Mouse (Mus musculus): ENCODE measurements around the gene Itga3. TPM values are rescaled to one million over a fixed set of nuclear protein-coding genes. Genes with fewer than 3 reads are reported as not detected.
"Not testable (repeated sequence)": the region's sequence is repeated elsewhere in the genome, so short reads cannot be mapped to it uniquely, and the experiment has no call there.

The Itga3 gene
- polyA plus RNA-seq, 1 experiment from 2014 or later: 8.0 TPM

GRCm38 (mm10) chr11:95022237-95022992 is 54.2 kb downstream of the Itga3 start:
- 85% methylated on average over 10 of the region's 10 CpGs for WGBS
- ATAC-seq (ENCODE audit: low FRiP score): no peak
- Histone ChIP-seq H3K27me3 (no peaks in the 10 kb centered on the region), H3K36me3 (peaks cover 83% of the 10 kb centered on the region), H3K4me3 (no peak overlapping the region), H3K4me1 (no peaks in the 10 kb centered on the region; the same call in 1 of the 2 replicates), H3K9me3 (replicated peaks) (no peaks in the 10 kb centered on the region), H3K27ac (no peak overlapping the region), H3K4me2 (replicated peaks) (no peak overlapping the region), H3K9ac (no peak overlapping the region)

- Histone ChIP-seq H3K9ac (peak overlapping the region; percentile 27; the same call in 1 of the 2 replicates), H3K4me1 (peaks cover 50% of the 10 kb centered on the region)
- WGBS: 78% methylated on average over 3 of the region's 3 CpGs
Observed at GRCm38 (mm10) chr11:95015484-95015883, 61.1 kb downstream of the Itga3 start.

GRCm38 (mm10) chr11:95012487-95012886 is 64.1 kb downstream of the Itga3 start:
- H3K4me3 ChIP-seq: peak overlapping the region; percentile 72
- no peaks in the 10 kb centered on the region for H3K9me3 ChIP-seq (replicated peaks)
- peaks cover 33% of the 10 kb centered on the region for H3K36me3 ChIP-seq
- no peak for ATAC-seq (ENCODE audit: low FRiP score)
- H3K4me1 ChIP-seq: peaks cover 64% of the 10 kb centered on the region
- H3K27me3 ChIP-seq: no peaks in the 10 kb centered on the region
- peak overlapping the region; percentile 77 for H3K4me2 ChIP-seq (replicated peaks)
- WGBS: 39% methylated on average over 3 of the region's 3 CpGs
- H3K27ac ChIP-seq: peak overlapping the region; percentile 40; the same call in 1 of the 2 replicates
- peak overlapping the region; percentile 95 for H3K9ac ChIP-seq

More at GRCm38 (mm10) chr11:95015484-95015883, 61.1 kb downstream of the Itga3 start:
- Histone ChIP-seq H3K4me2 (replicated peaks) (no peak overlapping the region), H3K9me3 (replicated peaks) (no peaks in the 10 kb centered on the region), H3K36me3 (peaks cover 59% of the 10 kb centered on the region), H3K4me3 (no peak overlapping the region), H3K27me3 (no peaks in the 10 kb centered on the region), H3K27ac (no peak overlapping the region)
- ATAC-seq (ENCODE audit: low FRiP score): no peak

GRCm38 (mm10) chr11:95012075-95012474 is 64.5 kb downstream of the Itga3 start:
- 55% methylated on average over 3 of the region's 3 CpGs for WGBS
- H3K27ac ChIP-seq: peak overlapping the region; percentile 98

GRCm38 (mm10) chr11:95011416-95011815 is 65.2 kb downstream of the Itga3 start:
- Histone ChIP-seq H3K27ac (peak overlapping the region; percentile 98), H3K9me3 (replicated peaks) (no peaks in the 10 kb centered on the region), H3K27me3 (no peaks in the 10 kb centered on the region), H3K4me2 (replicated peaks) (peak overlapping the region; percentile 77), H3K9ac (peak overlapping the region; percentile 95), H3K36me3 (peaks cover 27% of the 10 kb centered on the region), H3K4me1 (peaks cover 72% of the 10 kb centered on the region), H3K4me3 (peak overlapping the region; percentile 72)
- ATAC-seq (ENCODE audit: low FRiP score): no peak
- WGBS: 41% methylated on average over 1 of the region's 1 CpGs

More at GRCm38 (mm10) chr11:95012075-95012474, 64.5 kb downstream of the Itga3 start:
- Histone ChIP-seq H3K36me3 (peaks cover 30% of the 10 kb centered on the region), H3K27me3 (no peaks in the 10 kb centered on the region), H3K4me2 (replicated peaks) (peak overlapping the region; percentile 77), H3K9ac (peak overlapping the region; percentile 95), H3K4me3 (peak overlapping the region; percentile 72), H3K9me3 (replicated peaks) (no peaks in the 10 kb centered on the region), H3K4me1 (peaks cover 69% of the 10 kb centered on the region)
- ATAC-seq (ENCODE audit: low FRiP score): no peak

- H3K27me3 ChIP-seq; ATAC-seq (ENCODE audit: low FRiP score); H3K9me3 ChIP-seq (replicated peaks): not testable (repeated sequence)
- Histone ChIP-seq H3K27ac (peak overlapping the region; percentile 98), H3K4me3 (peak overlapping the region; percentile 72), H3K4me2 (replicated peaks) (peak overlapping the region; percentile 77), H3K36me3 (peaks cover 22% of the 10 kb centered on the region), H3K9ac (peak overlapping the region; percentile 95), H3K4me1 (peaks cover 72% of the 10 kb centered on the region)
- WGBS: 8% methylated on average over 3 of the region's 4 CpGs
Observed at GRCm38 (mm10) chr11:95010841-95011403, 65.7 kb downstream of the Itga3 start.

GRCm38 (mm10) chr11:95010141-95010739 is 66.4 kb downstream of the Itga3 start:
- Histone ChIP-seq H3K4me3 (peak overlapping the region; percentile 72), H3K9ac (peak overlapping the region; percentile 95), H3K36me3 (peaks cover 22% of the 10 kb centered on the region), H3K27ac (peak overlapping the region; percentile 98), H3K4me2 (replicated peaks) (peak overlapping the region; percentile 77), H3K4me1 (peaks cover 71% of the 10 kb centered on the region), H3K27me3 (no peaks in the 10 kb centered on the region), H3K9me3 (replicated peaks) (no peaks in the 10 kb centered on the region)
- ATAC-seq (ENCODE audit: low FRiP score): peak; percentile 49
- 0% methylated on average over 24 of the region's 40 CpGs for WGBS

- Histone ChIP-seq H3K27ac (peak within 1 kb of the TSS; percentile 98), H3K4me3 (peak within 1 kb of the TSS; percentile 72), H3K4me1 (peaks cover 72% of the 10 kb centered on the region), H3K9ac (peak within 1 kb of the TSS; percentile 95), H3K9me3 (replicated peaks) (no peaks in the 10 kb centered on the region), H3K36me3 (peaks cover 22% of the 10 kb centered on the region), H3K27me3 (no peaks in the 10 kb centered on the region), H3K4me2 (replicated peaks) (peak within 1 kb of the TSS; percentile 77)
- 0% methylated on average over 30 of the region's 32 CpGs for WGBS
- peak; percentile 76 for ATAC-seq (ENCODE audit: low FRiP score)
Observed at GRCm38 (mm10) chr11:95009629-95010014, 67.0 kb downstream of the Itga3 start, which contains the start of gene Samd14. Gene Samd14 (plus strand): TSS chr11:95009879.

- peaks cover 19% of the 10 kb centered on the region for H3K36me3 ChIP-seq
- peak overlapping the region; percentile 77 for H3K4me2 ChIP-seq (replicated peaks)
- peaks cover 67% of the 10 kb centered on the region for H3K4me1 ChIP-seq
- peak overlapping the region; percentile 98 for H3K27ac ChIP-seq
- ATAC-seq (ENCODE audit: low FRiP score): peak; percentile 22; the same call in 1 of the 2 replicates
- no peaks in the 10 kb centered on the region for H3K9me3 ChIP-seq (replicated peaks)
- peak overlapping the region; percentile 72 for H3K4me3 ChIP-seq
- peak overlapping the region; percentile 95 for H3K9ac ChIP-seq
- WGBS: 39% methylated on average over 15 of the region's 15 CpGs
- H3K27me3 ChIP-seq: no peaks in the 10 kb centered on the region
Observed at GRCm38 (mm10) chr11:95008661-95009628, 67.7 kb downstream of the Itga3 start.

GRCm38 (mm10) chr11:95007418-95007817 is 69.2 kb downstream of the Itga3 start:
- ATAC-seq (ENCODE audit: low FRiP score): no peak
- Histone ChIP-seq H3K4me1 (peaks cover 54% of the 10 kb centered on the region), H3K9ac (no peak overlapping the region; the same call in 1 of the 2 replicates), H3K4me2 (replicated peaks) (peak overlapping the region; percentile 66; the same call in 1 of the 2 replicates), H3K36me3 (peaks cover 32% of the 10 kb centered on the region), H3K27ac (peak overlapping the region; percentile 75; the same call in 1 of the 2 replicates), H3K27me3 (no peaks in the 10 kb centered on the region), H3K9me3 (replicated peaks) (no peaks in the 10 kb centered on the region), H3K4me3 (no peak overlapping the region)
- 82% methylated on average over 3 of the region's 3 CpGs for WGBS

GRCm38 (mm10) chr11:95006525-95007219 is 69.9 kb downstream of the Itga3 start:
- Histone ChIP-seq H3K27me3 (no peaks in the 10 kb centered on the region), H3K36me3 (peaks cover 39% of the 10 kb centered on the region), H3K4me3 (peak overlapping the region; percentile 35), H3K9ac (peak overlapping the region; percentile 61), H3K4me2 (replicated peaks) (peak overlapping the region; percentile 66), H3K4me1 (peaks cover 47% of the 10 kb centered on the region), H3K27ac (peak overlapping the region; percentile 75), H3K9me3 (replicated peaks) (no peaks in the 10 kb centered on the region)
- WGBS: 2% methylated on average over 27 of the region's 27 CpGs
- ATAC-seq (ENCODE audit: low FRiP score): peak; percentile 53

Data from hindbrain, embryonic 12.5 days (tissue).